In the genomic region with DNA sequence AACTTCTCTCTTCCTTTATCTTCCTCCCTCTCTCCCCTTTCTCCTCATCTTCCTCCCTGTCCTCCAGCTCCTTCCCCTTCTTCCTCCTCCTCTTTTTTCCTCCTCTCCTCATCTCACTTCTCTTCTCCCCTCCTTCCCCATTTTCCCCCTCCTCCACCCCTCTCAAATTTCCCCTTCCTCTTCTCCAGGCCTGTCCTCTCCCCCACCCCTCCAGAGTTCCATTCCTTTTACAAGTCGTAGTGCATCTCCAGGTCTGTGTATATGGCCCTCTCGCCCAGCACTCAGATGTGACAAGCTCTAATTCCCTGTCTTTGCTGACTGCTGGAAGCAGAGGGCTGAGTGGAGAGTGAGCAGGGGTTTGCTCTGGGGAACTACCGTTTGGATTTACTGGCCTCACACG, we compare ENCODE assay signal across 8 mouse cellular contexts. TPM values are rescaled to one million over a fixed set of nuclear protein-coding genes. Genes with fewer than 3 reads are reported as not detected.
DNase-seq lines count a peak whose midpoint lies in the region; ATAC-seq lines count a peak whose summit lies in the region.
"Had no signal": no experiment of that assay in that cellular context is flagged by ENCODE, and none has a peak within 500 bp of the region (broad histone marks: within the 10 kb centered on the region; RNA-seq: fewer than 3 reads in every experiment).

No protein-coding gene starts in this region.

- H3K9me3 ChIP-seq in kidney, embryonic 16.5 days (ENCODE audit: low read length) = no peaks in the 10 kb centered on the region
- no peaks in the 10 kb centered on the region for H3K9me3 ChIP-seq in forebrain, embryonic 14.5 days (replicated peaks; ENCODE audit: control insufficient read depth, low read length)
- H3K9me3 ChIP-seq in limb, embryonic 10.5 days (replicated peaks) = no peaks in the 10 kb centered on the region
- no peaks in the 10 kb centered on the region for H3K9me3 ChIP-seq in neural tube, embryonic 14.5 days (ENCODE audit: control insufficient read depth, low read length)
- H3K9me3 ChIP-seq: G1E had no signal

- peak overlapping the region; percentile 45 for H3K4me2 ChIP-seq in kidney, embryonic 16.5 days (replicated peaks; ENCODE audit: low read depth, low read length)
- H3K4me2 ChIP-seq in forebrain, embryonic 14.5 days (ENCODE audit: low read length) = peak overlapping the region; percentile 33; the same call in 1 of the 2 replicates
- peak overlapping the region; percentile 4; the same call in 1 of the 2 replicates for H3K4me2 ChIP-seq in neural tube, embryonic 14.5 days (ENCODE audit: low read depth, low read length)

- 0 out of 2 replicates have a peak overlapping the region, but pooled peaks have one; percentile 32 for H3K9ac ChIP-seq in kidney, embryonic 16.5 days (replicated peaks; ENCODE audit: low read length)
- H3K9ac ChIP-seq in forebrain, embryonic 14.5 days (ENCODE audit: low read length) = no peak overlapping the region; the same call in 1 of the 2 replicates
- no peak overlapping the region for H3K9ac ChIP-seq in neural tube, embryonic 14.5 days (replicated peaks; ENCODE audit: low read depth, low read length)

- H3K36me3 ChIP-seq in kidney, embryonic 16.5 days (ENCODE audit: insufficient read depth, low read length) = no peaks in the 10 kb centered on the region
- no peaks in the 10 kb centered on the region for H3K36me3 ChIP-seq in forebrain, embryonic 14.5 days (ENCODE audit: control insufficient read depth, insufficient read depth, low read length)
- H3K36me3 ChIP-seq in limb, embryonic 10.5 days = no peaks in the 10 kb centered on the region; the same call in 1 of the 2 replicates
- H3K36me3 ChIP-seq in neural tube, embryonic 14.5 days (ENCODE audit: control insufficient read depth, insufficient read depth, low read length) = no peaks in the 10 kb centered on the region
- H3K36me3 ChIP-seq: G1E had no signal

- H3K4me3 ChIP-seq in kidney, embryonic 16.5 days (ENCODE audit: low read length) = no peak overlapping the region
- H3K4me3 ChIP-seq in forebrain, embryonic 14.5 days (ENCODE audit: low read depth, low read length) = no peak overlapping the region
- H3K4me3 ChIP-seq in limb, embryonic 10.5 days = peak overlapping the region; percentile 39
- H3K4me3 ChIP-seq in neural tube, embryonic 14.5 days (ENCODE audit: low read depth, low read length) = no peak overlapping the region

- 0 out of 2 replicates have a peak, but pooled peaks cover 8% of the 10 kb centered on the region for H3K27me3 ChIP-seq in kidney, embryonic 16.5 days (ENCODE audit: insufficient read depth, low read length)
- H3K27me3 ChIP-seq in forebrain, embryonic 14.5 days (replicated peaks; ENCODE audit: control insufficient read depth, insufficient read depth, low read length) = no peaks in the 10 kb centered on the region
- peaks cover 93% of the 10 kb centered on the region for H3K27me3 ChIP-seq in limb, embryonic 10.5 days (ENCODE audit: low read depth, poor library complexity, severe bottlenecking)
- no peaks in the 10 kb centered on the region for H3K27me3 ChIP-seq in neural tube, embryonic 14.5 days (ENCODE audit: control insufficient read depth, insufficient read depth, low read length)

- ATAC-seq in kidney, embryonic 16.5 days (ENCODE audit: low FRiP score, low TSS enrichment) = no peak
- ATAC-seq in forebrain, embryonic 14.5 days = no peak
- no peak for ATAC-seq in neural tube, embryonic 14.5 days (ENCODE audit: low read depth)

- WGBS in kidney, embryonic 16.5 days = 19% methylated on average over 4 of the region's 4 CpGs
- WGBS in forebrain, embryonic 14.5 days = 22% methylated on average over 4 of the region's 4 CpGs
- 4% methylated on average over 4 of the region's 4 CpGs for WGBS in limb, embryonic 10.5 days
- 11% methylated on average over 4 of the region's 4 CpGs for WGBS in neural tube, embryonic 14.5 days

- peaks cover 70% of the 10 kb centered on the region for H3K4me1 ChIP-seq in kidney, embryonic 16.5 days (ENCODE audit: insufficient read depth, low read length)
- peaks cover 59% of the 10 kb centered on the region for H3K4me1 ChIP-seq in forebrain, embryonic 14.5 days (ENCODE audit: control insufficient read depth, insufficient read depth, low read length)
- peaks cover 77% of the 10 kb centered on the region for H3K4me1 ChIP-seq in limb, embryonic 10.5 days
- peaks cover 54% of the 10 kb centered on the region for H3K4me1 ChIP-seq in neural tube, embryonic 14.5 days (ENCODE audit: control insufficient read depth, insufficient read depth, low read length)

- peak overlapping the region; percentile 51; the same call in 1 of the 2 replicates for H3K27ac ChIP-seq in kidney, embryonic 16.5 days (ENCODE audit: low read length)
- H3K27ac ChIP-seq in forebrain, embryonic 14.5 days (ENCODE audit: low read depth, low read length) = no peak overlapping the region; the same call in 1 of the 2 replicates
- peak overlapping the region; percentile 79 for H3K27ac ChIP-seq in limb, embryonic 10.5 days
- H3K27ac ChIP-seq in neural tube, embryonic 14.5 days (ENCODE audit: low read depth, low read length) = no peak overlapping the region

- no peak for DNase-seq in kidney, adult 18-20 months
- DNase-seq in forebrain, embryonic 14.5 days (ENCODE audit: low spot score) = no peak
- DNase-seq in limb, embryonic 10.5 days (ENCODE audit: low spot score) = no peak
- no peak for DNase-seq in right cerebral cortex, postnatal 25 days
- DNase-seq in cerebellum, adult 18-20 months = no peak

RNA-seq across cellular contexts. Expression of gene Macrod1, which starts 14.2 kb away (rescaled TPM):
- polyA plus RNA-seq in kidney, embryonic 16.5 days (2015; fragmentation: Nextera tagmentation; extraction: Ambion mirVana) = 15.6 and 16.4 TPM in 2 replicates
- polyA plus RNA-seq in forebrain, embryonic 14.5 days (2014; fragmentation: Nextera tagmentation; extraction: Ambion mirVana) = 4.0 and 4.8 TPM in 2 replicates
- 2.8 and 4.4 TPM in 2 replicates for polyA plus RNA-seq in limb, embryonic 10.5 days (2016; fragmentation: Nextera tagmentation; extraction: Ambion mirVana)
- polyA plus RNA-seq in neural tube, embryonic 14.5 days (2014; fragmentation: Nextera tagmentation; extraction: Ambion mirVana) = 4.7 and 5.6 TPM in 2 replicates

RNA-seq across cellular contexts. Expression of gene Stip1, which starts 31.0 kb away (rescaled TPM):
- 305 and 314 TPM in 2 replicates for polyA plus RNA-seq in kidney, embryonic 16.5 days (2015; fragmentation: Nextera tagmentation; extraction: Ambion mirVana)
- 278 and 287 TPM in 2 replicates for polyA plus RNA-seq in forebrain, embryonic 14.5 days (2014; fragmentation: Nextera tagmentation; extraction: Ambion mirVana)
- 455 and 483 TPM in 2 replicates for polyA plus RNA-seq in limb, embryonic 10.5 days (2016; fragmentation: Nextera tagmentation; extraction: Ambion mirVana)
- polyA plus RNA-seq in neural tube, embryonic 14.5 days (2014; fragmentation: Nextera tagmentation; extraction: Ambion mirVana) = 207 and 215 TPM in 2 replicates

RNA-seq across cellular contexts. Expression of gene Flrt1, which starts 34.8 kb away (rescaled TPM):
- 5.4 and 6.8 TPM in 2 replicates for polyA plus RNA-seq in kidney, embryonic 16.5 days (2015; fragmentation: Nextera tagmentation; extraction: Ambion mirVana)
- 9.5 and 12.2 TPM in 2 replicates for polyA plus RNA-seq in forebrain, embryonic 14.5 days (2014; fragmentation: Nextera tagmentation; extraction: Ambion mirVana)
- polyA plus RNA-seq in limb, embryonic 10.5 days (2016; fragmentation: Nextera tagmentation; extraction: Ambion mirVana) = 0.54 and 1.6 TPM in 2 replicates
- polyA plus RNA-seq in neural tube, embryonic 14.5 days (2014; fragmentation: Nextera tagmentation; extraction: Ambion mirVana) = 11.0 and 13.3 TPM in 2 replicates
- polyA plus RNA-seq: G1E had no signal

RNA-seq across cellular contexts. Expression of gene Fermt3, which starts 51.5 kb away (rescaled TPM):
- polyA plus RNA-seq in kidney, embryonic 16.5 days (2015; fragmentation: Nextera tagmentation; extraction: Ambion mirVana) = 5.7 and 6.4 TPM in 2 replicates
- polyA plus RNA-seq in forebrain, embryonic 14.5 days (2014; fragmentation: Nextera tagmentation; extraction: Ambion mirVana) = 3.5 TPM in 2 replicates
- 7.0 and 7.5 TPM in 2 replicates for polyA plus RNA-seq in limb, embryonic 10.5 days (2016; fragmentation: Nextera tagmentation; extraction: Ambion mirVana)
- polyA plus RNA-seq in neural tube, embryonic 14.5 days (2014; fragmentation: Nextera tagmentation; extraction: Ambion mirVana) = 1.9 and 4.9 TPM in 2 replicates

Comparison
In these comparisons a context has a peak if more than half of its experiments do, and no peak if none do; other contexts are left out.
1. H3K27ac ChIP-seq: peak in kidney, embryonic 16.5 days (single experiment) and limb, embryonic 10.5 days (single experiment); none in forebrain, embryonic 14.5 days (single experiment) and neural tube, embryonic 14.5 days (single experiment).
2. Peak in every context shown above with its lines, with median percentiles within 50 percentile points of each other: H3K4me2 ChIP-seq.